Mouse (Mus musculus): ENCODE measurements around the gene Mdm4. TPM values are rescaled to one million over a fixed set of nuclear protein-coding genes. Genes with fewer than 3 reads are reported as not detected.

Gene Mdm4
- polyA plus RNA-seq, 1 experiment from 2014 or later, result 41.9 TPM

DNA sequence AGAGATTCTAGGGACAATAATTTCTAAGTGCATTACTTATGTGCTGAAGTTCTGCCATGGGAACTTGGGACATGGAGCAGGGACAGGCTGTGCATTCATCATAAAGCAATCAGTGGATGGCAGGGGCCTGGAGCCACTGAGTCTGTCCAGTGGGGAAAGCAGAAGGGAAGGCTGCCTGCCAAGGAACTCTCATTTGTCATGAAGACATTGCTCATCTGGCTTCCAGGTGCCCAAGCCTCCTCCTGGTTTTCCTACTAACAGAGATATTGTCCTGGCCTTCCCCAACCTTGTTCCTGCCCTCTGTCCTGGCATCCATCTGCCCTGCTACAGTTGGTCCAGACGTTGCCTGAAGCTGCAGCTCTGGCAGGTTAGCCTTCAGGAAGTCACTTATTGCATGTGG is 53.0 kb downstream of the Mdm4 start:
- Histone ChIP-seq H3K9ac (no peak overlapping the region), H3K4me3 (no peak overlapping the region), H3K27me3 (no peaks in the 10 kb centered on the region), H3K9me3 (no peaks in the 10 kb centered on the region), H3K4me2 (no peak overlapping the region), H3K36me3 (peaks cover 36% of the 10 kb centered on the region), H3K27ac (no peak overlapping the region), H3K4me1 (no peaks in the 10 kb centered on the region; the same call in 1 of the 2 replicates)
- no peak for ATAC-seq (ENCODE audit: insufficient number of reproducible peaks, insufficient read depth, low FRiP score, low TSS enrichment, low read depth)
- 72% methylated on average over 1 of the region's 1 CpGs for WGBS

DNA sequence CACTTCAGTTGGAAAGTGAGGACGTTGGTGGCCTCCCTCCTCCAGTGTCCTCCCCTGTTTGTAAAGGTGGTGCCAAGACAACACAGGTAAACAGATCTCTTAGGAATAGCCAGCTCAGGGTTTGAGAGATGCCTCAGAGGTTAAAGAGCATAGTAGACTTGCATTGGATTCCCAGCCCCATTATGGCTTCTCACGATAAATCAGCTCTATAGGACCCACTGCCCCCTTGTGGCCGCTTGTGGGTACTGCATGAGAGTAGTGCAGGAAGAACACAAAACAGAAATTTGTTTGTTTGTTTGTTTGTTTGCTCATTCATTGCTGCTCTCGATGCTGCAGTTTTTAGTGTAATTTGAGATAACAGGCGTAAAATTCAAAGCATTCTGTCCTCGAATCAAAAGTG is 61.7 kb downstream of the Mdm4 start:
- Histone ChIP-seq H3K9ac (no peak overlapping the region), H3K27ac (no peak overlapping the region), H3K4me2 (no peak overlapping the region), H3K4me1 (no peaks in the 10 kb centered on the region), H3K27me3 (no peaks in the 10 kb centered on the region), H3K4me3 (no peak overlapping the region), H3K9me3 (no peaks in the 10 kb centered on the region), H3K36me3 (no peaks in the 10 kb centered on the region)
- ATAC-seq (ENCODE audit: insufficient number of reproducible peaks, insufficient read depth, low FRiP score, low TSS enrichment, low read depth), result no peak
- 24% methylated on average over 6 of the region's 6 CpGs for WGBS

DNA sequence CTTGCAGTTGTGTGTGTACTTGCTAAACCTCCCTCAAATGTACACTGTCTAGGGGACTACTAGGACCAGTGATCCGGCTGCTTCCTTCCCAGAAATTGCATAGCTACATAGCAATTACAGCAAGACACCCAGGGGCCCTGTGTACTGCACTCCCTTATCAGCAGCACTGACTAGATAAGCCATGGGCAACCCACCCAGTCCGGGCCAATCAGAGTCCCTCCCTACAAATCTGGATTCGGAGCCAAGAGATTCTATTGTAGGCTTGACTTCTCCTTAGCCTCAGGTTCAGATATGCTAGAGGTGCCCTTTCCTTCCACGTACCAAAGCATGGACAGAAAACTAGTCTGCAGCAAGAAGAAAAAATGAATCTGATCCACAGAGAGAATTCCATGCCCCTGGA is 65.7 kb downstream of the Mdm4 start:
- Histone ChIP-seq H3K4me1 (no peaks in the 10 kb centered on the region), H3K4me3 (no peak overlapping the region), H3K9me3 (no peaks in the 10 kb centered on the region), H3K4me2 (no peak overlapping the region), H3K27me3 (no peaks in the 10 kb centered on the region), H3K27ac (no peak overlapping the region), H3K36me3 (no peaks in the 10 kb centered on the region), H3K9ac (no peak overlapping the region)
- no peak for ATAC-seq (ENCODE audit: insufficient number of reproducible peaks, insufficient read depth, low FRiP score, low TSS enrichment, low read depth)
- 76% methylated on average over 4 of the region's 4 CpGs for WGBS

DNA sequence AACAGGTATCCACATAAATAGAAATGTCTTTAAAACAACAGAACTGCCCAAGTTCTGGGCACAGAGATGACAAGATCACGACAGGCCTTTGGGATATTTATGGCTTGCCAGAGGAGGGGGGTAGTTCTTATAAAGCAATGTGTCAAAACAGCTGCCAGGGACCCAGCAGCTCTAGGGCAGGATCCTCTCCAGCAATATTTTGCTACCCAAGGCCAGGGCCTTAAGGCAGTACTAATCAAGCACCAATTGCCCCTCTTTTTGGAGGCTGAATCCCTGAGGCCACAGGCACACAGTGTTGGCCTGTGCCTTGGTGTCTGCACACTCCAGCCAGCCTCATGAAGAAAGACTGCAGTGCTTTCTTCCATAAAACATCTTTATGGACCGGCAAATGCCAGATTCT is 66.3 kb downstream of the Mdm4 start:
- no peak for ATAC-seq (ENCODE audit: insufficient number of reproducible peaks, insufficient read depth, low FRiP score, low TSS enrichment, low read depth)
- no peaks in the 10 kb centered on the region for H3K27me3 ChIP-seq
- no peak overlapping the region for H3K4me2 ChIP-seq
- no peaks in the 10 kb centered on the region for H3K4me1 ChIP-seq
- H3K36me3 ChIP-seq, result no peaks in the 10 kb centered on the region
- no peak overlapping the region for H3K27ac ChIP-seq
- H3K4me3 ChIP-seq, result no peak overlapping the region
- no peaks in the 10 kb centered on the region for H3K9me3 ChIP-seq
- 84% methylated on average over 2 of the region's 2 CpGs for WGBS
- no peak overlapping the region for H3K9ac ChIP-seq

DNA sequence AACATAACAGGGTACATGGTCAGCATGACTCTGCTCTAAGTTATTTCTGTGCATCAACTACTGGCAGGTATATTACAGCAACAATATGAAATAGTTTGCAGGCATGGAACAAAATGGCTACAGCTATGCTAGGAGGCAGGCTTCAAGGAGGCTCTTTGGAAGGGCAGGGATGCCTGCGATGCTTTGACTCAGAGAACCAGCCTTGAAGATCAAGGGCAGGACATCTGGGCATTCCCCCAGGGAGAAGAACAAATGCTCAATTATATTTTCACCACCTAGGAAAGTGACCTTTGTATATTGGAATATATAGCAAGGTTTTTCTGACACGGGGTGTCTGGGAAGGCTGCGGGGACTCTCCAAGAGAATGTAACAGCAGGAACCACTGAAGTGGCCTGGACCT is 68.6 kb downstream of the Mdm4 start:
- 88% methylated on average over 3 of the region's 3 CpGs for WGBS
- no peak for ATAC-seq (ENCODE audit: insufficient number of reproducible peaks, insufficient read depth, low FRiP score, low TSS enrichment, low read depth)
- H3K9ac ChIP-seq, result no peak overlapping the region
- no peak overlapping the region for H3K4me3 ChIP-seq
- H3K36me3 ChIP-seq, result no peaks in the 10 kb centered on the region
- H3K27me3 ChIP-seq, result no peaks in the 10 kb centered on the region
- H3K4me2 ChIP-seq, result no peak overlapping the region
- no peaks in the 10 kb centered on the region for H3K4me1 ChIP-seq
- H3K9me3 ChIP-seq, result no peaks in the 10 kb centered on the region
- H3K27ac ChIP-seq, result no peak overlapping the region

DNA sequence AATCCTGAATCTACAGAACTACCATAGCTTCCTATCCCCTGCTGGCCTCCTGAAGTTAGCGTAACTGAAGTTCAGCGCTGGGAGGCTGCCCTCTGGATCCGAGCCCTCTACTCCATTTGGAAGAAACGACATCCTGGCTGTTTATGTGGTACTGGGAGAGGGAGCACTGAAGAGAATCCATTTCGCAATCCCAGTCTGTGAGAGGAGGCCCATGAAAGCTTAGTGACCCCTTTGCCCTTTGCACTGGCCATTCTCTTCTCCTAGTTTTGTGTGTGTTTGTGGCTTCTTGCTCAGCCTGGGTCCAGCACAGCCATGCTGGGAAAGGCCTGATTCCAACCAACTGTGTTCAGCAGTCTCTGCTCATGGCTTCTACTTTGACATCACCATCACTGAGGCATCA is 73.6 kb downstream of the Mdm4 start:
- Histone ChIP-seq H3K27me3 (no peaks in the 10 kb centered on the region), H3K4me2 (no peak overlapping the region), H3K9ac (no peak overlapping the region), H3K27ac (no peak overlapping the region), H3K4me3 (no peak overlapping the region), H3K36me3 (no peaks in the 10 kb centered on the region), H3K9me3 (no peaks in the 10 kb centered on the region), H3K4me1 (peaks cover 5% of the 10 kb centered on the region; the same call in 1 of the 2 replicates)
- ATAC-seq (ENCODE audit: insufficient number of reproducible peaks, insufficient read depth, low FRiP score, low TSS enrichment, low read depth), result no peak
- WGBS, result 84% methylated on average over 5 of the region's 5 CpGs

DNA sequence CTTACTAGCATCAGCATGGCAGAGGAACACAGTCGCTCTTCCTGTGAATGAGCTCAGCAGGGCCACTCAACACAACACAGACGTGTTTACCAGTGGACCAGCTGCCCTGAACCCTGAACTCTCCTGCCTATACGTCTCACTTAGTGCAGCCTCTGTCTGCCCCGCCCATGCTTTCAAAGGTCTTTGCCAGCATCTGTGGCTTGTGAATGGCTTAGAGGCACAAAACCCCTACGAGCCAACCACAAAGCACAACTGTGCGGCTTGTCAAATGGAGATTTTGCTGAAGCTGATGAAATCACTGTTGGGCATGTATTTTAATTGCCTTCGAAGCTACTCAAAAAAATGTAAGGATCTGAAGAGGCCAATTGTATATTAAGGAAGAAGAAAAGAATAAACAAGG is 82.5 kb downstream of the Mdm4 start:
- Histone ChIP-seq H3K27ac (no peak overlapping the region), H3K4me3 (no peak overlapping the region), H3K9me3 (no peaks in the 10 kb centered on the region), H3K4me2 (no peak overlapping the region), H3K4me1 (peaks cover 6% of the 10 kb centered on the region; the same call in 1 of the 2 replicates), H3K36me3 (no peaks in the 10 kb centered on the region), H3K27me3 (no peaks in the 10 kb centered on the region), H3K9ac (no peak overlapping the region)
- 55% methylated on average over 7 of the region's 7 CpGs for WGBS
- ATAC-seq (ENCODE audit: insufficient number of reproducible peaks, insufficient read depth, low FRiP score, low TSS enrichment, low read depth), result no peak

DNA sequence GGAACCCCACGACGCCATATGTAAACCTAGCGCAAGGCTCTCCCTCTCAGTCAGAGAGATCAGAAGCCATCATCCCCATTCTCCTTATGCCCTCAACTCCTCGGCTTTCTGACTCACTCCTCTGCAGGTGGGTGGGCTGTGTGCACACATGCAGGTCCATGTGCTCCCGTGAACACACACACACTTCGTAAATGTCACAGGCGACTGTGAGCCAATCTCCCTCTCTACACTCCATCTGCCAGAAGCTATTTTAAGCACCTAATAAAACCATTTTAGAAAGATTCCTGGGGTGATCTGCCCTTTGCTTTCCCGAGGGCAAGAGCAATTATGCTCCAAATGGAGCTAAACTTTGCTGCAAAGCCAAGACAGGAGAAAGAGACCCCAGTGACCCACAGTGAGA is 84.5 kb downstream of the Mdm4 start:
- WGBS, result 68% methylated on average over 8 of the region's 8 CpGs
- H3K36me3 ChIP-seq, result no peaks in the 10 kb centered on the region
- H3K4me2 ChIP-seq, result no peak overlapping the region
- H3K27ac ChIP-seq, result no peak overlapping the region
- no peak overlapping the region for H3K9ac ChIP-seq
- no peak overlapping the region for H3K4me3 ChIP-seq
- H3K9me3 ChIP-seq, result no peaks in the 10 kb centered on the region
- no peaks in the 10 kb centered on the region for H3K27me3 ChIP-seq
- no peaks in the 10 kb centered on the region for H3K4me1 ChIP-seq
- ATAC-seq (ENCODE audit: insufficient number of reproducible peaks, insufficient read depth, low FRiP score, low TSS enrichment, low read depth), result no peak

DNA sequence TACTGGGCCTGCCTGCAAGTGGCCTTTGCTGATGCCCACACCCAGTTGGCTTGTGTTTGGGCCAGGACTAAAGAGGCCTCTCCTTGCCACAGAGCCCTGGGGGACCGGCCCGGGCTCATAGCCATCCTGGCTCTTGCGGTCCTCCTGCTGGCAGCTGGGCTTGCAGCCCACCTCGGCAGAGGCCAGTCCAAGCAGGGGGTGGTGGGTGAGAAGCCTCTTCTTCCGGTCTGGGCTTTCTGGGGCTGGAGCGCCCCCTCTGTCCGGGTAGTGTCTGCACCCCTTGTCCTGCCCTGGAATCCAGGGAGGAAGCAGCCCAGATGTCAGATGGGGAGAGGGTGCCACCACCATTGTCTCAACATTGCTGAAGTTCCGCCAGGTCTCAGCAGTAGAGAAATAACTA is 91.4 kb downstream of the Mdm4 start:
- H3K27me3 ChIP-seq, result 0 out of 2 replicates have a peak, but pooled peaks cover 4% of the 10 kb centered on the region
- ATAC-seq (ENCODE audit: insufficient number of reproducible peaks, insufficient read depth, low FRiP score, low TSS enrichment, low read depth), result no peak

DNA sequence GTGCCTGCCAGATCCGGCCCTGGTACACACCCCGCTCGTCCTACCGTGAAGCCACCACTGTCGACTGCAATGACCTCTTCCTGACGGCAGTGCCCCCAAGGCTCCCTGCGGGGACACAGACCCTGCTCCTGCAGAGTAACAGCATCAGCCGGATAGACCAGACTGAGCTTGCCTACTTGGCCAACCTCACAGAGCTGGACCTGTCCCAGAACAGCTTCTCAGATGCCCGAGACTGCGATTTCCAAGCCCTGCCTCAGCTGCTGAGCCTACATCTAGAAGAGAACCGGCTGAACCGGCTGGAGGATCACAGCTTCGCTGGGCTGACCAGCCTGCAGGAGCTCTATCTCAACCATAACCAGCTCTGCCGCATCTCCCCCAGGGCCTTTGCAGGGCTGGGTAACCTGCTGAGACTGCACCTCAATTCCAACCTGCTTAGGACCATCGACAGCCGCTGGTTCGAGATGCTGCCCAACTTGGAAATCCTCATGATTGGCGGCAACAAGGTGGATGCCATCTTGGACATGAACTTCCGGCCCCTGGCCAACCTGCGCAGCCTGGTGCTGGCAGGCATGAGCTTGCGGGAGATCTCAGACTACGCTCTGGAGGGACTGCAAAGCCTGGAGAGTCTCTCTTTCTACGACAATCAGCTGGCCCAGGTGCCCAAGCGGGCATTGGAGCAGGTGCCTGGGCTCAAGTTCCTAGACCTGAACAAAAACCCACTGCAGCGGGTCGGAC is 92.9 kb downstream of the Mdm4 start:
- no peak overlapping the region for H3K9ac ChIP-seq
- no peak for ATAC-seq (ENCODE audit: insufficient number of reproducible peaks, insufficient read depth, low FRiP score, low TSS enrichment, low read depth)
- H3K4me3 ChIP-seq, result no peak overlapping the region
- H3K4me1 ChIP-seq, result no peaks in the 10 kb centered on the region
- H3K27ac ChIP-seq, result no peak overlapping the region
- no peaks in the 10 kb centered on the region for H3K36me3 ChIP-seq
- no peak overlapping the region for H3K4me2 ChIP-seq
- no peaks in the 10 kb centered on the region for H3K9me3 ChIP-seq
- 85% methylated on average over 26 of the region's 26 CpGs for WGBS
- 0 out of 2 replicates have a peak, but pooled peaks cover 7% of the 10 kb centered on the region for H3K27me3 ChIP-seq

More for the DNA sequence above, 91.4 kb downstream of the Mdm4 start:
- no peaks in the 10 kb centered on the region for H3K4me1 ChIP-seq
- no peak overlapping the region for H3K4me3 ChIP-seq
- no peak overlapping the region for H3K27ac ChIP-seq
- H3K4me2 ChIP-seq, result no peak overlapping the region
- WGBS, result 85% methylated on average over 8 of the region's 8 CpGs
- no peaks in the 10 kb centered on the region for H3K36me3 ChIP-seq
- H3K9ac ChIP-seq, result no peak overlapping the region
- H3K9me3 ChIP-seq, result no peaks in the 10 kb centered on the region

DNA sequence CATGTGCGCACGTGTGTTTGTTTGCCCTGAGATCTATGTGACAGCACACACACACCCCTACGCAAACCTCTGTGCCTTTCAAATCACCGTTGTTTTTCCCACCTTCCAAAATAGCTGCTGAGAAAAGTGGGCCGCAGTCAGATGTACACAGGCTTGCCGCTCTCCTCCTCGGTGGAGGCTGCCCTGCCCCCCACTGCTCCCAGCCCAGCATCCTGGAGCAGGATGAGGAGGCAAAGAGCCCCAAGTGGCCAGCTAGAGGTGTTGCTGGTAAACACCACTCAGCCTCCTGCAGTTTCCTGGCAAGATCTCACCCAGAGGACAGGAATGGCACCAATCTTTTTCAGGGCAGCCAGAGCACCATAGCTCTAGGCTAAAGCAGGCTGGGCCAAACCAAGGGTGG is 95.5 kb downstream of the Mdm4 start:
- Histone ChIP-seq H3K4me2 (no peak overlapping the region), H3K9me3 (no peaks in the 10 kb centered on the region), H3K36me3 (no peaks in the 10 kb centered on the region), H3K9ac (no peak overlapping the region), H3K4me1 (no peaks in the 10 kb centered on the region), H3K27ac (no peak overlapping the region), H3K4me3 (no peak overlapping the region), H3K27me3 (0 out of 2 replicates have a peak, but pooled peaks cover 7% of the 10 kb centered on the region)
- no peak for ATAC-seq (ENCODE audit: insufficient number of reproducible peaks, insufficient read depth, low FRiP score, low TSS enrichment, low read depth)
- 31% methylated on average over 7 of the region's 7 CpGs for WGBS

DNA sequence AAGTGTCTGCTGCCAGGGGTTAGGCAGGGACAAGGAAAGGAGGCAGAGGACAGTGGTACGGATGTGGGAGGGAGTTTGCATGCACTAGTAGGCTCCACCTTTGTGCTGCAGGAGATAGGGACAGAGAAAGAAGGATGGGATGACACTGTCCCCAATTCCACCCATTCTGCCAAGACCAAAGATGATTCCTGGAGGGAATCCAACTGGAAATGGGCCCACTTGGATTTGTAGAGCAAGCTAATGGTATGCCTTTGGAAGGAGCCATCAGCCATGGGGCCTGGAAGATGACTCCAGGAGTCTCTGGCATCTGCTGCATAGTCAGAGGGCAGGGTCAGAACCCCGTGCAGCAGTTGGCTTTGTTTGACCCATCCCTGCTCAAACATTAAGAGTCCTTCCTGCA is 97.9 kb downstream of the Mdm4 start:
- H3K9ac ChIP-seq, result no peak overlapping the region
- no peaks in the 10 kb centered on the region for H3K9me3 ChIP-seq
- H3K36me3 ChIP-seq, result no peaks in the 10 kb centered on the region
- no peak for ATAC-seq (ENCODE audit: insufficient number of reproducible peaks, insufficient read depth, low FRiP score, low TSS enrichment, low read depth)
- 79% methylated on average over 2 of the region's 2 CpGs for WGBS
- H3K27ac ChIP-seq, result no peak overlapping the region
- no peak overlapping the region for H3K4me2 ChIP-seq
- 0 out of 2 replicates have a peak, but pooled peaks cover 7% of the 10 kb centered on the region for H3K27me3 ChIP-seq
- H3K4me1 ChIP-seq, result 0 out of 2 replicates have a peak, but pooled peaks cover 7% of the 10 kb centered on the region
- H3K4me3 ChIP-seq, result no peak overlapping the region

All from embryonic facial prominence, embryonic 13.5 days (tissue).